Mouse (Mus musculus): ENCODE measurements around the gene Cd83. TPM values are rescaled to one million over a fixed set of nuclear protein-coding genes. Genes with fewer than 3 reads are reported as not detected.

The Cd83 gene
- polyA plus RNA-seq, 1 experiment = 11.4 TPM

- no peak for DNase-seq (ENCODE audit: extremely low spot score in 1 of 2, low spot score in 1 of 2)
Measured at GRCm38 (mm10) chr13:43805159-43805758, 20.7 kb downstream of the Cd83 start.

- DNase-seq (ENCODE audit: extremely low spot score in 1 of 2, low spot score in 1 of 2) = peak in 1 of 2 experiments; percentile 22
Measured at GRCm38 (mm10) chr13:43806371-43807271, 22.0 kb downstream of the Cd83 start.

GRCm38 (mm10) chr13:43807272-43807675 is 22.7 kb downstream of the Cd83 start:
- no peak for DNase-seq (ENCODE audit: extremely low spot score in 1 of 2, low spot score in 1 of 2)

GRCm38 (mm10) chr13:43810621-43811020 is 26.0 kb downstream of the Cd83 start:
- no peak for DNase-seq (ENCODE audit: extremely low spot score in 1 of 2, low spot score in 1 of 2)

- no peak for DNase-seq (ENCODE audit: extremely low spot score in 1 of 2, low spot score in 1 of 2)
Measured at GRCm38 (mm10) chr13:43811835-43812234, 27.3 kb downstream of the Cd83 start.

- DNase-seq (ENCODE audit: extremely low spot score in 1 of 2, low spot score in 1 of 2) = no peak
Measured at GRCm38 (mm10) chr13:43813431-43813830, 28.9 kb downstream of the Cd83 start.

- no peak for DNase-seq (ENCODE audit: extremely low spot score in 1 of 2, low spot score in 1 of 2)
Measured at GRCm38 (mm10) chr13:43817461-43817860, 32.9 kb downstream of the Cd83 start.

- DNase-seq (ENCODE audit: extremely low spot score in 1 of 2, low spot score in 1 of 2) = no peak
Measured at GRCm38 (mm10) chr13:43818307-43819019, 33.9 kb downstream of the Cd83 start.

- no peak for DNase-seq (ENCODE audit: extremely low spot score in 1 of 2, low spot score in 1 of 2)
Measured at GRCm38 (mm10) chr13:43819020-43819310, 34.4 kb downstream of the Cd83 start.

GRCm38 (mm10) chr13:43820071-43820470 is 35.5 kb downstream of the Cd83 start:
- no peak for DNase-seq (ENCODE audit: extremely low spot score in 1 of 2, low spot score in 1 of 2)

GRCm38 (mm10) chr13:43822306-43822705 is 37.7 kb downstream of the Cd83 start:
- no peak for DNase-seq (ENCODE audit: extremely low spot score in 1 of 2, low spot score in 1 of 2)

- no peak for DNase-seq (ENCODE audit: extremely low spot score in 1 of 2, low spot score in 1 of 2)
Measured at GRCm38 (mm10) chr13:43828648-43829047, 44.1 kb downstream of the Cd83 start.

- DNase-seq (ENCODE audit: extremely low spot score in 1 of 2, low spot score in 1 of 2) = no peak
Measured at GRCm38 (mm10) chr13:43830892-43831673, 46.5 kb downstream of the Cd83 start.

GRCm38 (mm10) chr13:43832731-43833130 is 48.2 kb downstream of the Cd83 start:
- DNase-seq (ENCODE audit: extremely low spot score in 1 of 2, low spot score in 1 of 2) = no peak

GRCm38 (mm10) chr13:43836376-43836775 is 51.8 kb downstream of the Cd83 start:
- DNase-seq (ENCODE audit: extremely low spot score in 1 of 2, low spot score in 1 of 2) = no peak

- no peak for DNase-seq (ENCODE audit: extremely low spot score in 1 of 2, low spot score in 1 of 2)
Measured at GRCm38 (mm10) chr13:43837812-43838211, 53.2 kb downstream of the Cd83 start.

GRCm38 (mm10) chr13:43845151-43845550 is 60.6 kb downstream of the Cd83 start:
- DNase-seq (ENCODE audit: extremely low spot score in 1 of 2, low spot score in 1 of 2) = peak; percentile 7 to 23

GRCm38 (mm10) chr13:43847186-43847585 is 62.6 kb downstream of the Cd83 start:
- DNase-seq (ENCODE audit: extremely low spot score in 1 of 2, low spot score in 1 of 2) = no peak

- DNase-seq (ENCODE audit: extremely low spot score in 1 of 2, low spot score in 1 of 2) = no peak
Measured at GRCm38 (mm10) chr13:43849816-43850215, 65.2 kb downstream of the Cd83 start.

GRCm38 (mm10) chr13:43851108-43851507 is 66.5 kb downstream of the Cd83 start:
- no peak for DNase-seq (ENCODE audit: extremely low spot score in 1 of 2, low spot score in 1 of 2)

Measured in frontal cortex, adult 2 months (tissue).